Mouse (Mus musculus) embryonic fibroblast, embryonic 13.5 days (primary cell): ENCODE results near the gene Fhl2.

Source experiments
- CTCF ChIP-seq: IDR thresholded peaks from 2 replicates; pipeline ENCODE4 v1.5.1; 2011; ENCODE audit warnings: mild to moderate bottlenecking, control low read depth, low read length, moderate library complexity, borderline replicate concordance; ENCODE audit not compliant: insufficient read depth
- POLR2A ChIP-seq: IDR thresholded peaks from 2 replicates; pipeline ENCODE4 v1.6.1; 2011; ENCODE audit warnings: low read depth, mild to moderate bottlenecking, control low read depth, low read length, moderate library complexity

GRCm38 (mm10) chr1:43239796-43240313 lies 43.1 kb upstream of the Fhl2 start:
- no peak for TF ChIP-seq POLR2A
- no peak for TF ChIP-seq CTCF
